Mouse (Mus musculus): ENCODE data around the gene Cd82.
A peak's percentile ranks its signal among the peaks of the same experiment; 100 is the strongest.

Cd82 gene

GRCm38 (mm10) chr2:93413367-93414014 lies 49.4 kb downstream of the Cd82 start:
- DNase-seq, result peak; percentile 78

- peak; percentile 6 for DNase-seq
These were observed 50.8 kb downstream of the Cd82 start for GRCm38 (mm10) chr2:93412101-93412500.

GRCm38 (mm10) chr2:93410899-93411570 lies 51.9 kb downstream of the Cd82 start:
- no peak for DNase-seq

- no peak for DNase-seq
These were observed 57.9 kb downstream of the Cd82 start for GRCm38 (mm10) chr2:93405017-93405425.

GRCm38 (mm10) chr2:93404169-93404568 lies 58.8 kb downstream of the Cd82 start:
- no peak for DNase-seq

GRCm38 (mm10) chr2:93403267-93403666 lies 59.7 kb downstream of the Cd82 start:
- DNase-seq, result no peak

GRCm38 (mm10) chr2:93391198-93391597 lies 71.7 kb downstream of the Cd82 start:
- DNase-seq, result no peak

- DNase-seq, result no peak
These were observed 72.6 kb downstream of the Cd82 start for GRCm38 (mm10) chr2:93390170-93390926.

- DNase-seq, result peak; percentile 10
These were observed 76.0 kb downstream of the Cd82 start for GRCm38 (mm10) chr2:93386958-93387357.

- no peak for DNase-seq
These were observed 79.1 kb downstream of the Cd82 start for GRCm38 (mm10) chr2:93383831-93384230.

GRCm38 (mm10) chr2:93380680-93381089 lies 82.3 kb downstream of the Cd82 start:
- peak; percentile 8 for DNase-seq

GRCm38 (mm10) chr2:93377797-93378196 lies 85.1 kb downstream of the Cd82 start:
- no peak for DNase-seq

- DNase-seq, result no peak
These were observed 85.8 kb downstream of the Cd82 start for GRCm38 (mm10) chr2:93377157-93377556.

GRCm38 (mm10) chr2:93372872-93373271 lies 90.1 kb downstream of the Cd82 start:
- no peak for DNase-seq

GRCm38 (mm10) chr2:93372097-93372571 lies 90.8 kb downstream of the Cd82 start:
- no peak for DNase-seq

Data from kidney, adult 9 months (tissue).